9 mouse cellular contexts compared by ENCODE assay signal in genomic region chr8:109417971-109418370, GRCm38 (mm10).
A peak's percentile ranks its signal among the peaks of the same experiment; 100 is the strongest.
DNase-seq lines count a peak whose midpoint lies in the region; ATAC-seq and TF ChIP-seq lines count a peak whose summit lies in the region.
"Had no signal": no experiment of that assay in that cellular context is flagged by ENCODE, and none has a peak within 500 bp of the region (broad histone marks: within the 10 kb centered on the region; RNA-seq: fewer than 3 reads in every experiment).

No protein-coding gene starts in this region.

- ATAC-seq in lung, embryonic 14.5 days (ENCODE audit: insufficient read depth) = no peak
- no peak for ATAC-seq in hindbrain, postnatal 0 days

- H3K4me3 ChIP-seq in lung, embryonic 14.5 days (ENCODE audit: low read depth, low read length) = no peak overlapping the region
- no peak overlapping the region; the same call in 1 of the 2 replicates for H3K4me3 ChIP-seq in hindbrain, postnatal 0 days (ENCODE audit: low read length)
- H3K4me3 ChIP-seq: lung, embryonic 15.5 days had no signal

- H3K4me1 ChIP-seq in lung, embryonic 14.5 days (ENCODE audit: insufficient read depth) = no peaks in the 10 kb centered on the region
- peaks cover 8% of the 10 kb centered on the region for H3K4me1 ChIP-seq in hindbrain, postnatal 0 days (ENCODE audit: insufficient read depth, low read length)
- H3K4me1 ChIP-seq: lung, embryonic 15.5 days had no signal

- peak; percentile 27 for TF ChIP-seq CTCF in lung, embryonic 14.5 days (IDR thresholded peaks at IDR 0.05; ENCODE audit: low read depth)
- peak; percentile 62 for TF ChIP-seq CTCF in hindbrain, postnatal 0 days (IDR thresholded peaks at IDR 0.05; ENCODE audit: low read depth)

- no peaks in the 10 kb centered on the region for H3K9me3 ChIP-seq in lung, embryonic 14.5 days (ENCODE audit: low read depth, low read length)
- H3K9me3 ChIP-seq in hindbrain, postnatal 0 days (ENCODE audit: low read length) = no peaks in the 10 kb centered on the region
- H3K9me3 ChIP-seq: lung, embryonic 15.5 days had no signal

- H3K36me3 ChIP-seq in lung, embryonic 14.5 days (ENCODE audit: insufficient read depth) = no peaks in the 10 kb centered on the region
- no peaks in the 10 kb centered on the region for H3K36me3 ChIP-seq in hindbrain, postnatal 0 days (ENCODE audit: insufficient read depth, low read length)
- H3K36me3 ChIP-seq: lung, embryonic 15.5 days had no signal

- no peak overlapping the region for H3K9ac ChIP-seq in lung, embryonic 14.5 days
- 0 out of 2 replicates have a peak overlapping the region, but pooled peaks have one; percentile 21 for H3K9ac ChIP-seq in hindbrain, postnatal 0 days (replicated peaks; ENCODE audit: low read length)
- H3K9ac ChIP-seq: lung, embryonic 15.5 days had no signal

- 26% methylated on average over 12 of the region's 12 CpGs for WGBS in lung, embryonic 14.5 days
- 25% methylated on average over 12 of the region's 12 CpGs for WGBS in hindbrain, postnatal 0 days

- no peaks in the 10 kb centered on the region for H3K27me3 ChIP-seq in lung, embryonic 14.5 days (ENCODE audit: insufficient read depth, low read length)
- H3K27me3 ChIP-seq in hindbrain, postnatal 0 days (ENCODE audit: insufficient read depth, low read length) = no peaks in the 10 kb centered on the region
- H3K27me3 ChIP-seq: lung, embryonic 15.5 days had no signal

- H3K4me2 ChIP-seq in lung, embryonic 14.5 days = no peak overlapping the region
- H3K4me2 ChIP-seq in hindbrain, postnatal 0 days (ENCODE audit: low read depth, low read length) = peak overlapping the region; percentile 40
- H3K4me2 ChIP-seq: lung, embryonic 15.5 days had no signal

- no peak overlapping the region for H3K27ac ChIP-seq in lung, embryonic 14.5 days (ENCODE audit: low read depth)
- peak overlapping the region; percentile 68 for H3K27ac ChIP-seq in hindbrain, postnatal 0 days
- H3K27ac ChIP-seq: lung, embryonic 15.5 days had no signal

- DNase-seq in frontal cortex, postnatal 36 days (ENCODE audit: low spot score in 2 of 2) = peak; percentile 33 to 47
- no peak for DNase-seq in frontal cortex, postnatal 10 days (ENCODE audit: low spot score in 2 of 2)
- peak; percentile 28 for DNase-seq in lung, embryonic 14.5 days
- DNase-seq in lung, postnatal 10 days = no peak
- peak; percentile 62 for DNase-seq in hindbrain, postnatal 0 days (ENCODE audit: low spot score)
- DNase-seq in right cerebral cortex, adult 2 months (ENCODE audit: low spot score in 2 of 2) = peak; percentile 33 to 56
- no peak for DNase-seq in ovary, postnatal 14 days (ENCODE audit: low spot score)
- DNase-seq in thymus, postnatal 10 days (ENCODE audit: low spot score in 2 of 2) = no peak

Comparison
In these comparisons a context has a peak if more than half of its experiments do, and no peak if none do; other contexts are left out.
1. DNase-seq: peak in frontal cortex, postnatal 36 days (2 of 2), lung, embryonic 14.5 days (single experiment), hindbrain, postnatal 0 days (single experiment) and right cerebral cortex, adult 2 months (2 of 2); none in frontal cortex, postnatal 10 days (0 of 2), lung, postnatal 10 days (single experiment), ovary, postnatal 14 days (single experiment) and thymus, postnatal 10 days (0 of 2).